Mouse (Mus musculus) lung, postnatal 0 days (tissue): ENCODE data around the gene Il18. TPM values are rescaled to one million over a fixed set of nuclear protein-coding genes. Genes with fewer than 3 reads are reported as not detected.
"Not testable (repeated sequence)": the region's sequence is repeated elsewhere in the genome, so short reads cannot be mapped to it uniquely, and the experiment has no call there.

ENCODE experiments used
- ATAC-seq: fragments of 200-750 bp; cut with Nextera tagmentation; 2 replicates; pipeline ENCODE4 v1.8.0; 2017; ENCODE audit warnings: moderate library complexity
- DNase-seq: peaks from one replicate; pipeline ENCODE4 v3.0.0-alpha.2; 2016; ENCODE audit warnings: low spot score
- H3K27ac ChIP-seq: fragments of 300-500 bp; sonication (generic); 2 replicates; pipeline ENCODE4 v1.5.1; 2014; ENCODE audit warnings: antibody characterized with exemption, mild to moderate bottlenecking, low read length, mixed read lengths
- H3K27me3 ChIP-seq: fragments of 300-500 bp; sonication (generic); replicated peaks from 2 replicates; pipeline ENCODE4 v1.6.1; 2014; ENCODE audit warnings: low read length, mixed read lengths; ENCODE audit not compliant: insufficient read depth
- H3K36me3 ChIP-seq: fragments of 300-500 bp; sonication (generic); 2 replicates; pipeline ENCODE4 v1.6.1; 2014; ENCODE audit warnings: low read length, mixed read lengths; ENCODE audit not compliant: insufficient read depth
- H3K4me1 ChIP-seq: fragments of 300-500 bp; sonication (generic); 2 replicates; pipeline ENCODE4 v1.6.1; 2014; ENCODE audit warnings: antibody characterized with exemption, low read depth, low read length, mixed read lengths; ENCODE audit not compliant: insufficient read depth
- H3K4me2 ChIP-seq: fragments of 300-500 bp; sonication (generic); replicated peaks from 2 replicates; pipeline ENCODE4 v1.6.1; 2014; ENCODE audit warnings: low read depth, mild to moderate bottlenecking, low read length, moderate library complexity, mixed read lengths
- H3K4me3 ChIP-seq: fragments of 300-500 bp; sonication (generic); 2 replicates; pipeline ENCODE4 v1.5.1; 2014; ENCODE audit warnings: low read depth, low read length
- H3K9ac ChIP-seq: fragments of 300-500 bp; sonication (generic); replicated peaks from 2 replicates; pipeline ENCODE4 v1.6.1; 2014; ENCODE audit warnings: low read depth, mild to moderate bottlenecking
- H3K9me3 ChIP-seq: fragments of 300-500 bp; sonication (generic); 2 replicates; pipeline ENCODE4 v1.6.1; 2016; ENCODE audit warnings: low read length, mixed read lengths
- CTCF ChIP-seq: IDR thresholded peaks from 2 replicates; pipeline ENCODE4 v1.5.1; 2016; ENCODE audit warnings: antibody characterized with exemption, mild to moderate bottlenecking
- EP300 ChIP-seq: IDR thresholded peaks from 2 replicates; pipeline ENCODE4 v1.6.1; 2016; ENCODE audit warnings: antibody characterized with exemption, mild to moderate bottlenecking, control low read depth
- WGBS: fragments of 180-500 bp; shearing (Covaris S2); extraction: QIAGEN DNeasy Blood & Tissue Kit; methylation state at CpG from one replicate; pipeline ENCODE4 v1.1.7; 2014; 5-methylcytosine and 5-hydroxymethylcytosine counted together
- polyA plus RNA-seq: library from polyadenylated mRNA; unstranded; fragments of >200 nt; fragmentation: Nextera tagmentation; extraction: Ambion mirVana; gene quantifications from 2 replicates; pipeline ENCODE4 v1.2.1, GENCODE M21; 2015

Il18 gene
- polyA plus RNA-seq, 1 experiment from 2014 or later, result 29.3 TPM

- Histone ChIP-seq H3K27me3 (no peaks in the 10 kb centered on the region), H3K4me1 (peaks cover 18% of the 10 kb centered on the region; the same call in 1 of the 2 replicates), H3K4me2 (peak overlapping the region; percentile 87), H3K9me3 (no peaks in the 10 kb centered on the region), H3K4me3 (peak overlapping the region; percentile 66), H3K9ac (peak overlapping the region; percentile 60), H3K27ac (peak overlapping the region; percentile 87), H3K36me3 (no peaks in the 10 kb centered on the region; the same call in 1 of the 2 replicates)
- ATAC-seq (peak; percentile 78), DNase-seq (no peak)
- TF ChIP-seq EP300 (no peak), CTCF (peak; percentile 65)
- under 1% methylated on average over 24 of the region's 24 CpGs for WGBS
These were observed 49.3 kb downstream of the Il18 start for GRCm38 (mm10) chr9:50603998-50604324.

- H3K27ac ChIP-seq, result peak overlapping the region; percentile 87
- no peak for DNase-seq
- TF ChIP-seq CTCF, result no peak
- no peak for TF ChIP-seq EP300
- WGBS, result 2% methylated on average over 6 of the region's 6 CpGs
- H3K9me3 ChIP-seq, result no peaks in the 10 kb centered on the region
- H3K27me3 ChIP-seq, result no peaks in the 10 kb centered on the region
- no peak for ATAC-seq
- H3K4me3 ChIP-seq, result peak overlapping the region; percentile 66
- H3K4me2 ChIP-seq, result peak overlapping the region; percentile 87
- peak overlapping the region; percentile 60 for H3K9ac ChIP-seq
- H3K36me3 ChIP-seq, result no peaks in the 10 kb centered on the region; the same call in 1 of the 2 replicates
- H3K4me1 ChIP-seq, result peaks cover 18% of the 10 kb centered on the region; the same call in 1 of the 2 replicates
These were observed 49.7 kb downstream of the Il18 start for GRCm38 (mm10) chr9:50604338-50604737.

- peaks cover 8% of the 10 kb centered on the region for H3K36me3 ChIP-seq
These were observed 57.5 kb downstream of the Il18 start for GRCm38 (mm10) chr9:50612115-50612514.

GRCm38 (mm10) chr9:50616161-50616560 is 61.5 kb downstream of the Il18 start:
- DNase-seq (no peak), ATAC-seq (no peak)
- Histone ChIP-seq H3K36me3 (peaks cover 8% of the 10 kb centered on the region), H3K9me3 (no peaks in the 10 kb centered on the region), H3K4me3 (peak overlapping the region; percentile 87), H3K4me1 (no peaks in the 10 kb centered on the region), H3K4me2 (peak overlapping the region; percentile 79), H3K27ac (peak overlapping the region; percentile 97), H3K27me3 (no peaks in the 10 kb centered on the region), H3K9ac (peak overlapping the region; percentile 90)
- WGBS, result 31% methylated on average over 11 of the region's 11 CpGs
- TF ChIP-seq CTCF, result no peak
- no peak for TF ChIP-seq EP300

More at GRCm38 (mm10) chr9:50612115-50612514, 57.5 kb downstream of the Il18 start:
- Histone ChIP-seq H3K9ac (no peak overlapping the region), H3K27ac (no peak overlapping the region), H3K4me2 (no peak overlapping the region), H3K4me3 (no peak overlapping the region), H3K9me3 (no peaks in the 10 kb centered on the region), H3K4me1 (no peaks in the 10 kb centered on the region), H3K27me3 (no peaks in the 10 kb centered on the region)
- DNase-seq (no peak), ATAC-seq (no peak)
- 90% methylated on average over 4 of the region's 4 CpGs for WGBS
- no peak for TF ChIP-seq CTCF
- TF ChIP-seq EP300, result no peak

- Histone ChIP-seq H3K27me3 (no peaks in the 10 kb centered on the region), H3K27ac (peak within 1 kb of the TSS; percentile 97), H3K4me2 (peak within 1 kb of the TSS; percentile 79), H3K4me1 (no peaks in the 10 kb centered on the region), H3K36me3 (peaks cover 8% of the 10 kb centered on the region), H3K9me3 (no peaks in the 10 kb centered on the region), H3K9ac (peak within 1 kb of the TSS; percentile 90), H3K4me3 (peak within 1 kb of the TSS; percentile 87)
- no peak for TF ChIP-seq EP300
- peak; percentile 26 for TF ChIP-seq CTCF
- DNase-seq, result peak; percentile 95
- peak; percentile 95 for ATAC-seq
- under 1% methylated on average over 80 of the region's 81 CpGs for WGBS
These were observed 62.4 kb downstream of the Il18 start, which contains the start of the genes Pih1d2 and Nkapd1 for GRCm38 (mm10) chr9:50616766-50617603. TSS of gene Pih1d2 (plus strand) at chr9:50617321. TSS of gene Nkapd1 (minus strand) at chr9:50617464.

- WGBS, result 59% methylated on average over 9 of the region's 9 CpGs
- Histone ChIP-seq H3K27me3 (no peaks in the 10 kb centered on the region), H3K4me3 (peak overlapping the region; percentile 87), H3K9ac (no peak overlapping the region), H3K4me1 (no peaks in the 10 kb centered on the region), H3K9me3 (no peaks in the 10 kb centered on the region), H3K4me2 (peak overlapping the region; percentile 79), H3K27ac (no peak overlapping the region), H3K36me3 (peaks cover 8% of the 10 kb centered on the region)
- TF ChIP-seq CTCF (no peak), EP300 (no peak)
- no peak for DNase-seq
- no peak for ATAC-seq
These were observed 63.2 kb downstream of the Il18 start for GRCm38 (mm10) chr9:50617794-50618330.

- not testable (repeated sequence) for H3K27ac ChIP-seq, ATAC-seq, H3K4me3 ChIP-seq, H3K9me3 ChIP-seq, H3K4me1 ChIP-seq, H3K9ac ChIP-seq, H3K4me2 ChIP-seq, H3K36me3 ChIP-seq, H3K27me3 ChIP-seq, DNase-seq
- WGBS, result 85% methylated on average over 6 of the region's 8 CpGs
These were observed 76.3 kb downstream of the Il18 start for GRCm38 (mm10) chr9:50630903-50631302.
